Mouse (Mus musculus): ENCODE data around the gene Setd3. TPM values are rescaled to one million over a fixed set of nuclear protein-coding genes. Genes with fewer than 3 reads are reported as not detected.

Gene Setd3
- total and polyA plus RNA-seq, 3 experiments = 40.1 to 59.9 TPM; not detected in 1

- no peaks in the 10 kb centered on the region for H3K9me3 ChIP-seq (replicated peaks; ENCODE audit: insufficient read depth, low read length)
These were observed 47.8 kb upstream of the Setd3 start for GRCm38 (mm10) chr12:108226941-108227340.

GRCm38 (mm10) chr12:108226216-108226615 is 47.1 kb upstream of the Setd3 start:
- no peak for DNase-seq (ENCODE audit: low read depth, low spot score)
- Histone ChIP-seq H3K79me2 (ENCODE audit: control insufficient read depth, insufficient read depth, low read length, poor library complexity) (no peaks in the 10 kb centered on the region; the same call in 1 of the 2 replicates), H3K9me3 (replicated peaks; ENCODE audit: insufficient read depth, low read length) (no peaks in the 10 kb centered on the region), H3K9ac (ENCODE audit: control insufficient read depth, low read depth, low read length, poor library complexity, severe bottlenecking) (no peak overlapping the region), H3K36me3 (ENCODE audit: control insufficient read depth in 1 of 2, insufficient read depth in 2 of 2, low read length in 2 of 2) (no peaks in the 10 kb centered on the region), H3K4me3 (ENCODE audit: control insufficient read depth in 1 of 2, insufficient read depth in 1 of 2, low read depth in 2 of 2, low read length in 2 of 2) (no peak overlapping the region), H3K27me3 (ENCODE audit: control insufficient read depth in 1 of 2, insufficient read depth in 2 of 2, low read length in 2 of 2) (no peaks in the 10 kb centered on the region), H3K27ac (ENCODE audit: control insufficient read depth, low read depth, low read length) (no peak overlapping the region), H3K4me1 (ENCODE audit: control insufficient read depth in 1 of 2, insufficient read depth in 2 of 2, low read length in 2 of 2) (no peaks in the 10 kb centered on the region)
- TF ChIP-seq CHD2 (IDR thresholded peaks at IDR 0.05; ENCODE audit: low read length) = no peak
- no peak for TF ChIP-seq SIN3A (IDR thresholded peaks at IDR 0.05; ENCODE audit: low read length)
- TF ChIP-seq TCF12 (IDR thresholded peaks at IDR 0.05; ENCODE audit: low read depth, low read length) = no peak
- TF ChIP-seq JUND (IDR thresholded peaks at IDR 0.05; ENCODE audit: low read depth, low read length) = no peak
- no peak for TF ChIP-seq ELF1 (IDR thresholded peaks at IDR 0.05; ENCODE audit: low read depth, low read length)
- TF ChIP-seq CHD1 (IDR thresholded peaks at IDR 0.05; ENCODE audit: low read depth, low read length) = no peak
- TF ChIP-seq EP300 (IDR thresholded peaks at IDR 0.05; ENCODE audit: low read depth in 1 of 2, low read length in 2 of 2) = no peak
- no peak for TF ChIP-seq MAX (IDR thresholded peaks at IDR 0.05; ENCODE audit: low read length)
- no peak for TF ChIP-seq E2F4 (IDR thresholded peaks at IDR 0.05; ENCODE audit: borderline replicate concordance, low read depth, low read length)
- TF ChIP-seq GABPA (IDR thresholded peaks at IDR 0.05; ENCODE audit: low read depth, low read length) = no peak
- TF ChIP-seq SMC3 (IDR thresholded peaks at IDR 0.05; ENCODE audit: low read depth, low read length) = no peak

More at GRCm38 (mm10) chr12:108226941-108227340, 47.8 kb upstream of the Setd3 start:
- no peaks in the 10 kb centered on the region; the same call in 1 of the 2 replicates for H3K79me2 ChIP-seq (ENCODE audit: control insufficient read depth, insufficient read depth, low read length, poor library complexity)
- H3K9ac ChIP-seq (ENCODE audit: control insufficient read depth, low read depth, low read length, poor library complexity, severe bottlenecking) = no peak overlapping the region
- no peaks in the 10 kb centered on the region for H3K27me3 ChIP-seq (ENCODE audit: control insufficient read depth in 1 of 2, insufficient read depth in 2 of 2, low read length in 2 of 2)
- no peaks in the 10 kb centered on the region for H3K4me1 ChIP-seq (ENCODE audit: control insufficient read depth in 1 of 2, insufficient read depth in 2 of 2, low read length in 2 of 2)
- H3K36me3 ChIP-seq (ENCODE audit: control insufficient read depth in 1 of 2, insufficient read depth in 2 of 2, low read length in 2 of 2) = no peaks in the 10 kb centered on the region
- H3K4me3 ChIP-seq (ENCODE audit: control insufficient read depth in 1 of 2, insufficient read depth in 1 of 2, low read depth in 2 of 2, low read length in 2 of 2) = no peak overlapping the region
- no peak for DNase-seq (ENCODE audit: low read depth, low spot score)
- TF ChIP-seq MYB (IDR thresholded peaks at IDR 0.05; ENCODE audit: low read depth, low read length) (no peak), SMC3 (IDR thresholded peaks at IDR 0.05; ENCODE audit: low read depth, low read length) (no peak), MAZ (IDR thresholded peaks at IDR 0.05; ENCODE audit: low read depth, low read length) (no peak), SIN3A (IDR thresholded peaks at IDR 0.05; ENCODE audit: low read length) (no peak), GATA1 (IDR thresholded peaks at IDR 0.05; ENCODE audit: low read depth, low read length) (no peak), ELF1 (IDR thresholded peaks at IDR 0.05; ENCODE audit: low read depth, low read length) (no peak), TAL1 (IDR thresholded peaks at IDR 0.05; ENCODE audit: low read length) (no peak), RAD21 (IDR thresholded peaks at IDR 0.05; ENCODE audit: low read depth, low read length) (no peak), CHD1 (IDR thresholded peaks at IDR 0.05; ENCODE audit: low read depth, low read length) (no peak), MAX (IDR thresholded peaks at IDR 0.05; ENCODE audit: low read length) (no peak), RCOR1 (IDR thresholded peaks at IDR 0.05; ENCODE audit: low read depth, low read length) (no peak)
- no peak overlapping the region for H3K27ac ChIP-seq (ENCODE audit: control insufficient read depth, low read depth, low read length)

Data from MEL (cell line).